Mouse (Mus musculus) adrenal gland, adult (tissue): ENCODE results near the gene Ncor2.

Experiments
- DNase-seq, 2 experiments: peaks; one replicate each; pipeline ENCODE4 v3.0.0; 2022 to 2023; ENCODE audit warnings: low spot score in 1 of 2; ENCODE audit not compliant: inconsistent age in 2 of 2

Gene Ncor2

DNA sequence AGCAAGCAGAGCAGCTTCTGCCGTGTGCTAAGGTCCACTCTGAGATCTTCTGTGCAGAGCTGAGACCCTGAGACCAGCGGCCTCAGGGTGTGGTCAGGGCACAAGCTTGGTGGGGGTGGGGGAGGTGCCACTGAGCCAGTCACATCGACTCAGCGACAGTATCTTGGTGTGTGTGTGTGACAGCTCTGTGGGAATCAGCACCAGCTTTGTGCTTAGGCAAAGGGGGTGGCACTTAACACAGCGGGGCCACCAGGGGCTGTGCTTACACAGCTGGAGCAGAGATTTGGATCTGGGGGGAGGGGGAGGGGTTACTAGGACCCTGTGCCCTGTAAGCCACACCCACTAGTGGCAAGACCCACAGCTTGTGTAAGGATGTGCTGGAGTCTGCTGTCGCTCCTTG lies 75.6 kb downstream of the Ncor2 start:
- DNase-seq, result no peak

DNA sequence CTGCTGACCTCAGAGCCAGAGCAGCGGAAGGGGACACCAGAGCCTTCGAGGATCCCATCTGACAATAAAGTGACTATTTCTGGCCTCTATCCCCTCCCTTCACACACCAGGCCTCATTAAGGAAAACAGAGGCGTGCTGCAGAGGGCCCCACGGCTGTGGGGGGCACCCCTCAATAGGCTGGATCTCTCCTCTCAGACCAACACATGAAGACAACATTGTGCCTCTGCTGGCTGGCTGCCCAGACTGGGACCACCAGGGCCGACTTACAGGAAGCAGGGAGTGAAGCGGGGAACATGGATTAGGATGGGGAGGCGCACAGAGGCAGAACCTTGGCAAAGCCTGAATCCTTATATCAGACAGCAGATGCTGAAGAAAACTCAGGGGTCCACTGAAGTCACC lies 76.1 kb downstream of the Ncor2 start:
- DNase-seq, result no peak

- no peak for DNase-seq
These were observed 76.7 kb downstream of the Ncor2 start for GRCm38 (mm10) chr5:125102352-125102751.

DNA sequence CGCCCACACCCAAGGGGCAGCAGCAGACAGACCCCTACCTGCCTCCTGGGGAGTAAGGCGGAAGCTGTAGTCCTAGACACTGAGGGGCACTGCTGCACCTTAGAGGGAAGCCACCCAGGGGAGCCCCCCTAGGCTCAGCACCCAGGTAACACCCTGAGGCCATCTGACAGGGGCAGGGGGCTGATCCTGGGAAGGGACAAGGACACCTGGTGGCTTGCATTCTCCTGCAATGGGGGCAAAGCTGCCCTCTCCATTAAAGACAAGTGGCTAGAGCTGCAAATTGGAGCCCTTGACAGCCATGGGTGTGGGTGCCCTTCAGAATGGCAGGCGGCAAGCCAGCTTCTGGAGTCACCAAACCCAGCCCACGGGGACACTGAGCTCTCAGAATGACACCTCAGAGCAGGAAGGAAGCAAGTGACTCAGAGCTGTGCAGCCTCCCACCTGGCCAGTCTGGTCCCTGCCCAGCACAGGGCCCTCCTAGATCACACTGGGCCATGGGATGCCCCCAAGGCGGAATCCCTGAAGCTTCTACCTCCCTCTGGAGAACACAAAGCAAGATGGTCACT lies 79.2 kb downstream of the Ncor2 start:
- DNase-seq, result no peak

DNA sequence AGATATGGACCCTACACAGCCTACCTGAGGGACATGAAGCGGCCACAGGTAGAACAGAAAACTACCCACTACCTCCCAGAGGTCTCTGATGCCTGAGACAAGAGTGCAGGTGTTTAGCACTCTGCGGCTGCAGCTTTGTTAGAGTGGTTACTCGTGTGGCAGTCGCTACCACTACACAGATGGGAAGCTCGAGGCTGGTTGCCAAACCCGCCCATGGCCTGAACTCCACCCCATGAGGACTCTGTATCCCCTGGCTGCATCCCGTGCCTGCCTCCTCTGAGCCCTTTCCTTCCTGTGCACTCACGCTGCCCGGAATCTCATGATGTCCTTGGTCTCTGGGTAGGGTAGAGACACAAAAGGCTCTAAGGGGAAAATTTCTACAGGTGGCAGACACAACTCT lies 80.3 kb downstream of the Ncor2 start:
- DNase-seq, result no peak

- no peak for DNase-seq
These were observed 82.7 kb downstream of the Ncor2 start for GRCm38 (mm10) chr5:125096368-125096767.

DNA sequence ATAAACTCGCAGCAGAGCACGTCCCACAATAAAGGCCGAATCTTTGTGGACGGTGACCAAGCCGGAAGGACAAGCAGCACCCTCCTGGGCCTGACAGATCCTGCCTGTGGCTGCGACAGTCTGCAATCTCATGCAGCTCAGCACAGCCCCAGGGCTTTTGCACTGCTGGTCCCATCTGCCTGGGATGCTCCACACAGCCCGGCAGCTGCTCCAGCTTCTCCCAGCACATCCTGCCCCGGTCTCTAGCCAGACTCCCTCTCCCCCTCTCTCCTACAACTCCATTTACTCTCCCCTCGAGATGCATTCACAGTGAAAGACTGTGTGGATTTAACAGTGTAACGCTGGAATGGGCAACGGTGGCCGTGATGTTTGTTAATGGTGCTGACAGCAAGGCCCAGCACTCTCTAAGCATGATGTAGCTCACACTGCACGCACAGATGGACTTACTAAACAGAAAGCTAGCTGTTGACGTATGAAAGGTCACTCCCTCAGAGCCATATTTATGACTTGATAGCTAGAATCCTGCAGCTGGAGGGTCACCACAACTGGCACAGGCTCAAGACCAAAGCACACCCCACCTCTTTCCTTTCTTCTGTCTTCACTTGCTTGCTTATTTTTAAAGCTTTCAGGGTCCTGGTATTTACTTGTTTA lies 83.4 kb downstream of the Ncor2 start:
- no peak for DNase-seq

GRCm38 (mm10) chr5:125093795-125094194 lies 85.2 kb downstream of the Ncor2 start:
- DNase-seq, result no peak

DNA sequence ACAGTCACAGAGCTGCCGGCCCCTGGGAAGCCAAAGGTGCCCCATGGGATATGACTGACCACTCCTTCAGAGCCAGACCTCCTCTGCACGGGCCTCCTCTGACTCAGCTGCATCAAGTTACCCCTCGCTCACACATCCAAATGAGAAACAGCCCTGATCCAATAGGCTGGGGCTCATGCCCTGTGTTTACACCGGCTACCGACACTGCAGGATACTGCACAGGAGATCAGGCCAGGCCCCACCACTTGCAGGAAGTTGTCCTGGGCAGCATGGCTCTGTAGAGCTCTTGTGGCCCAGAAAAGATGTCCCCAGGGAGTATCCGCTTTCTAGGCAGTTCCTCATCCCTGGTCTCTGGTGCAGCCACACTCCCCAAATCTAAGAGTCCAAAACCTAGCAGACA lies 90.9 kb downstream of the Ncor2 start:
- no peak for DNase-seq

DNA sequence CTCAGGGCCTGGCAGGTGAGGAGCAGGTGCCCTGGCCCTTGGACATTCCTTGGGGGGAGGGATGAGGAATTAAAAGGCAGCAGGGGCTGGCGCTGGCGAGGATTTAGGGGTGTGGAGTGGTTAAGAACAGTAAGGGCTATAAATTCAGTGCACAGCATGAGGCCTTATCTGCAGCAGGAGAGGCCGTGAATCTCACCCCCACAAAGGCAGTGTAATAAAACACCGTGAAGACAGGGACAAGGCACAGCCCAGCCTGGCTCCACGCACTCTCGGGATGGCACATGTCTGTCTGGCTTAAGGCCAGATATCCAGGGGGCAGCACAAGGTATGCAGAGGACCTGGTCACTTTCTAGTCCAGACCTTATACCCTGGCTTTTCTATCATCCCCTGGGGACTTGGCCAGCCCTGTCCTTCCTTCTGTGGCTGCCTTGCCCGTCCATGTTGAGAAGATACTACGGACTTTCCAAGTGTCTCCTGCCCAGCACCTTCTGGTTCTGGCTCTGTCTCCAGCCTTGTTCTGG lies 93.9 kb downstream of the Ncor2 start:
- DNase-seq, result no peak

GRCm38 (mm10) chr5:125083674-125084073 lies 95.3 kb downstream of the Ncor2 start:
- DNase-seq, result peak; percentile 46 to 63

DNA sequence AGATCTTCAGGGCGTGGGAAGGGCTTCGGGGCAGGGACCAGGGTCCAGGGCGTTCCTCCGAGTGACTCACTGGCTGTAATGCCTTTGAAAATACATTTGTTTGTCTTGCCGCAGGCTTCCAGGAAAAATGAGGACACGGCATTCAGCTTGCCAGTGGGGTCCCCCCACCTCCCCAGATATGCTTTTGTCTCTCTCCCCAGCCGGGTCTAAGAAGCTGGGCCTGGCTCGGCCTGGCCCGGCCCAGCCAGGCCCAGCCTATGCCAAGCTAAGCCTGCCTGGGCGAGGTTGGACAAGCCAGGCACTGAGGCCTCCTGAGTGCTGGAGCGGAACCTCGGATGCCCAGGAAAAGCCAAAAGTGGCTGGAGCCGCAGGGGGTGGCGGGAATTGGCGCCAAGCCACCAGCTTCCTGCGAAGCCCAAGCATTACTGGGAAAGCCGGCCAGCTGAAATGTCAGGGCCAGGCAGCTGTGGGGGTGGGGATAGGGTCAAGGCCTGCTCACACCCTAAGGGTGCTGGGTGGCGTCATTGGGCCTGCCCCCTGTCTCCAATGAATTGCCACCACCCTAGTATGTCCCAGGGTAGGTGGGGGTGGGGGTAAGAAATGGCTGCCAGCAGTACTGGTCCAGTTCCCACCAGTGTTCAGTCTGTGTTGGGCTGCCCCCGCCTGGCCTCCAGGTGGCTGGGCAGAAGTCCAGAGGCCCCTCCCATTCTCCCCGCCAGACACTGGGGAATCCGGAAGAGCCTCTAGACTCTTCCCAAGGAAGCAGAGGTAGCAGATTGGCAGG lies 97.5 kb downstream of the Ncor2 start:
- peak; percentile 96 to 99 for DNase-seq

- DNase-seq, result peak; percentile 62 to 84
These were observed 98.2 kb downstream of the Ncor2 start for GRCm38 (mm10) chr5:125080787-125081317.

DNA sequence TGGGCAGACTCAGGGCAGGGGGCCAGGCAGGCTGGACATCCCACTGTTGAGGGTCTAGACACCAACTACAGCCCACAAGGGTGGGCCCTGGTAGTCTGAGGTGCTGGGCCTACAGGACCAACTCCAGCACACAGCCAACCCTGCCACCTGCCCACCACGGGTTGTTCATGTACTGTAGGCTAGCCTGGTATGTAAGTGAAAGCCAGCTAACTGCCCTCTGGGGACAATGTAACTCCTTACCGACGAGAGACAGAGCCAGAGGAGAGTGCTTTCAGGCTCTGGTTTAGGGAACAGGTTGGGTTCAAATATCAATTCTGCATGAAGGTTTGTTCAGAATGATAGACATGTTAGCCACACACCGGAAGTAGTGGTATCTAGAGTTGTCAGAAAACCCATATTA lies 98.7 kb downstream of the Ncor2 start:
- peak in 1 of 2 experiments; percentile 53 for DNase-seq

GRCm38 (mm10) chr5:125078220-125078619 lies 100.8 kb downstream of the Ncor2 start:
- DNase-seq, result no peak

- DNase-seq, result no peak
These were observed 102.8 kb downstream of the Ncor2 start for GRCm38 (mm10) chr5:125076183-125076582.

- DNase-seq, result peak; percentile 73 to 81
These were observed 104.3 kb downstream of the Ncor2 start for GRCm38 (mm10) chr5:125074571-125075171.

DNA sequence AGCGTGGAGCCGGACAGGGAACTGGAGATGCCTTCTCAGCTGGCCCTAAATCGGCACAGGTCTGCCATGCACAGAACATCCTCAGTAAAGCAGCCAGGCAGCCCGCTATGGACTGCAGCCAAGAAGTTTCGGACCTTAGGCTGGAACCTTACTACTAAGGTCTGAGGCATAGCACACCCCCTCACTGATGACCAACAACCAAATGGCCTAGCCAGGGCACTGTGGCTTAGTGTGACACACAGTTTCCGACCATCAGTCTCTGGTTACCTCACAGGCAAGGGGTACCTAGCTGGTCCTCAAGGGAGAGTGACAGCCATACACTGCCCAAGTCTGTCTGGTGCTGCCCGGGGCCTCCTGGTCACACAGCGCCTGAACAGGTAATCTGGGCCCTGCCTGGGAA lies 105.1 kb downstream of the Ncor2 start:
- DNase-seq, result peak; percentile 57 to 76

GRCm38 (mm10) chr5:125073335-125073734 lies 105.7 kb downstream of the Ncor2 start:
- no peak for DNase-seq

DNA sequence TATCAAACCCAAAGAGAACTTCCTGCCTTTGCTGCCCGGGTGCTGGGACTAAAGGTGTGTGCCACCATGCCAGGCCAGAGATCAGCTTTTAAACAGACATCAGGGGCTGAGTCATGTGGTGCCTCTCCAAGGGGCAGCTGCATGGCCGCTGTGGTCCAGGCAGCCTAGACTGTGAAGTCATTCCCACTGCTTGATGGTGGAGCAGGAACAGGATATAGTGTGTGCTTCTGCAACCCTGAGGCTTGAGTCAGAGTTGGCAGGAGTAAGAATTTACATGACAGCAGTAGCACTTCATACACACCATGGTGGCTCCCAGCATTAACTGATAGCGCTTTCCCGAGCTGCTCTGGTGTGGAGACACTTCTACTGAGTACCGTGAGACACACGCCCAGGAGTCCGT lies 106.6 kb downstream of the Ncor2 start:
- peak; percentile 42 to 66 for DNase-seq

DNA sequence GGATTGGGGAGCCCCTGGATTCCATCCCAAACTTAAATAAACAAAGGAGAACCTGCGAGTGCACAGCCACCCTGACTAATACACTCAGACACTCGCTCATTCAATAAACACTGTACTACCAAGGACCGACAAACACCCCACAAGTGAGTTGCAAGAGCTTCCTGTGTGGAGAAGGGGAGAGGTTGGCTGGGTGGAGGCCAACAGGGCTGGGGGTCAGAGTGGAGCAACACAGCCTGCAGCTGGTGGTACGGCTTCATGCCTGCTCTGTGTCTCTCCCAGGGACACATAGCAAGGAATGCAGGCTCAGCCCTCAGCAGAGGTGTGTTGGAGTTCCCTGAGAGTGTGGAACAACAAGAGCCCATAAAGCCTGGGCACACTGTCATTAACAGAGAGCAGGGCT lies 107.1 kb downstream of the Ncor2 start:
- peak in 1 of 2 experiments; percentile 66 for DNase-seq
